ENCODE assay signal across 14 mouse cellular contexts in genomic region chr6:34623290-34623689, GRCm38 (mm10). TPM values are rescaled to one million over a fixed set of nuclear protein-coding genes. Genes with fewer than 3 reads are reported as not detected.
DNase-seq lines count a peak whose midpoint lies in the region; ATAC-seq and TF ChIP-seq lines count a peak whose summit lies in the region.
"Had no signal": no experiment of that assay in that cellular context is flagged by ENCODE, and none has a peak within 500 bp of the region (broad histone marks: within the 10 kb centered on the region; RNA-seq: fewer than 3 reads in every experiment).

No protein-coding gene starts in this region.

- H3K4me3 ChIP-seq in gastrocnemius, adult 2 months, result no peak overlapping the region
- H3K4me3 ChIP-seq in intestine, embryonic 14.5 days (ENCODE audit: low read depth, low read length), result no peak overlapping the region
- H3K4me3 ChIP-seq in intestine, embryonic 15.5 days (replicated peaks), result no peak overlapping the region
- no peak overlapping the region for H3K4me3 ChIP-seq in lung, postnatal 0 days (ENCODE audit: low read depth, low read length)
- no peak overlapping the region for H3K4me3 ChIP-seq in midbrain, embryonic 13.5 days (replicated peaks)
- H3K4me3 ChIP-seq: liver, embryonic 13.5 days; neural tube, embryonic 12.5 days; stomach, embryonic 15.5 days had no signal

- H3K9me3 ChIP-seq in intestine, embryonic 14.5 days (ENCODE audit: control insufficient read depth, low read length), result no peaks in the 10 kb centered on the region
- no peaks in the 10 kb centered on the region for H3K9me3 ChIP-seq in intestine, embryonic 15.5 days
- H3K9me3 ChIP-seq in lung, postnatal 0 days (ENCODE audit: low read length), result no peaks in the 10 kb centered on the region
- H3K9me3 ChIP-seq in midbrain, embryonic 13.5 days, result no peaks in the 10 kb centered on the region
- H3K9me3 ChIP-seq: liver, embryonic 13.5 days; neural tube, embryonic 12.5 days; stomach, embryonic 15.5 days had no signal

- intact Hi-C loops in gastrocnemius, adult 2 months (cut with DNase I), result no loop called here
- intact Hi-C loops in gastrocnemius, postnatal 14 days (cut with DNase I; ENCODE audit: low total_unique reads), result no loop called here

- TF ChIP-seq EP300 in lung, postnatal 0 days (IDR thresholded peaks at IDR 0.05), result no peak

- no peak overlapping the region for H3K4me2 ChIP-seq in intestine, embryonic 14.5 days (ENCODE audit: low read length)
- H3K4me2 ChIP-seq in intestine, embryonic 15.5 days (replicated peaks), result no peak overlapping the region
- no peak overlapping the region for H3K4me2 ChIP-seq in lung, postnatal 0 days (replicated peaks; ENCODE audit: low read depth, low read length)
- H3K4me2 ChIP-seq in midbrain, embryonic 13.5 days (replicated peaks), result no peak overlapping the region
- H3K4me2 ChIP-seq: liver, embryonic 13.5 days; neural tube, embryonic 12.5 days; stomach, embryonic 15.5 days had no signal

- no peak overlapping the region for H3K9ac ChIP-seq in intestine, embryonic 14.5 days (ENCODE audit: low read length)
- no peak overlapping the region for H3K9ac ChIP-seq in intestine, embryonic 15.5 days
- no peak overlapping the region for H3K9ac ChIP-seq in lung, postnatal 0 days (replicated peaks; ENCODE audit: low read depth)
- no peak overlapping the region for H3K9ac ChIP-seq in midbrain, embryonic 13.5 days (replicated peaks)
- H3K9ac ChIP-seq: liver, embryonic 13.5 days; neural tube, embryonic 12.5 days; stomach, embryonic 15.5 days had no signal

- no peak for DNase-seq in gastrocnemius, adult 2 months
- DNase-seq in gastrocnemius, postnatal 14 days, result no peak
- peak; percentile 31 for DNase-seq in intestine, embryonic 14.5 days (ENCODE audit: low spot score)
- DNase-seq in lung, postnatal 0 days (ENCODE audit: low spot score), result peak; percentile 35
- DNase-seq in lung, adult 18-20 months, result no peak
- no peak for DNase-seq in gastrocnemius, postnatal 25 days
- DNase-seq: cerebellum, adult 18-20 months; liver, embryonic 13.5 days; thymus, postnatal 25 days had no signal

- TF ChIP-seq CTCF in gastrocnemius, adult 2 months (IDR thresholded peaks at IDR 0.05), result no peak
- TF ChIP-seq CTCF in lung, postnatal 0 days (IDR thresholded peaks at IDR 0.05), result no peak

- H3K4me1 ChIP-seq in intestine, embryonic 14.5 days (replicated peaks; ENCODE audit: control insufficient read depth, insufficient read depth, low read length), result peaks cover 17% of the 10 kb centered on the region; the same call in 1 of the 2 replicates
- 0 out of 2 replicates have a peak, but pooled peaks cover 5% of the 10 kb centered on the region for H3K4me1 ChIP-seq in intestine, embryonic 15.5 days (replicated peaks)
- H3K4me1 ChIP-seq in lung, postnatal 0 days (ENCODE audit: insufficient read depth, low read depth, low read length), result peaks cover 7% of the 10 kb centered on the region
- no peaks in the 10 kb centered on the region for H3K4me1 ChIP-seq in midbrain, embryonic 13.5 days (replicated peaks)
- H3K4me1 ChIP-seq: neural tube, embryonic 12.5 days; stomach, embryonic 15.5 days had no signal

- no peak for ATAC-seq in intestine, embryonic 14.5 days (replicated peaks; ENCODE audit: low FRiP score, low TSS enrichment, low read depth)
- ATAC-seq in intestine, embryonic 15.5 days, result no peak
- ATAC-seq in lung, postnatal 0 days, result no peak
- ATAC-seq in midbrain, embryonic 13.5 days, result no peak
- ATAC-seq: intestine, embryonic 16.5 days had no signal

- peak overlapping the region; percentile 21 for H3K27ac ChIP-seq in gastrocnemius, adult 2 months
- H3K27ac ChIP-seq in intestine, embryonic 14.5 days (ENCODE audit: low read depth), result no peak overlapping the region
- no peak overlapping the region for H3K27ac ChIP-seq in intestine, embryonic 15.5 days
- H3K27ac ChIP-seq in lung, postnatal 0 days (ENCODE audit: low read length), result no peak overlapping the region
- no peak overlapping the region for H3K27ac ChIP-seq in midbrain, embryonic 13.5 days
- H3K27ac ChIP-seq: liver, embryonic 13.5 days; neural tube, embryonic 12.5 days; stomach, embryonic 15.5 days had no signal

- no peaks in the 10 kb centered on the region for H3K27me3 ChIP-seq in intestine, embryonic 14.5 days (replicated peaks; ENCODE audit: control insufficient read depth, insufficient read depth, low read length)
- no peaks in the 10 kb centered on the region for H3K27me3 ChIP-seq in intestine, embryonic 15.5 days (replicated peaks)
- H3K27me3 ChIP-seq in lung, postnatal 0 days (replicated peaks; ENCODE audit: insufficient read depth, low read length), result no peaks in the 10 kb centered on the region
- H3K27me3 ChIP-seq in midbrain, embryonic 13.5 days, result no peaks in the 10 kb centered on the region
- H3K27me3 ChIP-seq: liver, embryonic 13.5 days; neural tube, embryonic 12.5 days; stomach, embryonic 15.5 days had no signal

- 67% methylated on average over 7 of the region's 7 CpGs for WGBS in intestine, embryonic 14.5 days
- WGBS in intestine, embryonic 15.5 days, result 69% methylated on average over 7 of the region's 7 CpGs
- WGBS in lung, postnatal 0 days, result 48% methylated on average over 7 of the region's 7 CpGs
- 48% methylated on average over 7 of the region's 7 CpGs for WGBS in midbrain, embryonic 13.5 days

- H3K36me3 ChIP-seq in intestine, embryonic 14.5 days (ENCODE audit: control insufficient read depth, insufficient read depth, low read length), result no peaks in the 10 kb centered on the region
- H3K36me3 ChIP-seq in intestine, embryonic 15.5 days, result no peaks in the 10 kb centered on the region
- H3K36me3 ChIP-seq in lung, postnatal 0 days (ENCODE audit: insufficient read depth, low read length), result no peaks in the 10 kb centered on the region
- H3K36me3 ChIP-seq in midbrain, embryonic 13.5 days, result no peaks in the 10 kb centered on the region
- H3K36me3 ChIP-seq: liver, embryonic 13.5 days; neural tube, embryonic 12.5 days; stomach, embryonic 15.5 days had no signal

RNA-seq across cellular contexts. Expression of gene Cald1, which starts 25.0 kb away (rescaled TPM):
- 10 to 100 TPM; 23.9 to 39.9 TPM for total RNA-seq in gastrocnemius, adult 2 months (2021)
- 10 to 100 TPM; 51.7 to 53.7 TPM for total RNA-seq in gastrocnemius, postnatal 14 days (2021)
- polyA plus RNA-seq in intestine, embryonic 14.5 days (2014; fragmentation: Nextera tagmentation; extraction: Ambion mirVana), result 309 and 368 TPM in 2 replicates
- polyA plus RNA-seq in intestine, embryonic 15.5 days (2015; fragmentation: Nextera tagmentation; extraction: Ambion mirVana), result 338 and 366 TPM in 2 replicates
- polyA plus RNA-seq in lung, postnatal 0 days (2015; fragmentation: Nextera tagmentation; extraction: Ambion mirVana), result 249 and 273 TPM in 2 replicates
- polyA plus RNA-seq in midbrain, embryonic 13.5 days (2015; fragmentation: Nextera tagmentation; extraction: Ambion mirVana), result 78.9 and 83.7 TPM in 2 replicates
- total RNA-seq in gastrocnemius, postnatal 25 days (2021), result 10 to 100 TPM; 33.2 to 40.8 TPM

Comparison
In these comparisons a context has a peak if more than half of its experiments do, and no peak if none do; other contexts are left out.
1. DNase-seq: peak in intestine, embryonic 14.5 days (single experiment) and lung, postnatal 0 days (single experiment); none in gastrocnemius, adult 2 months (single experiment), gastrocnemius, postnatal 14 days (single experiment), lung, adult 18-20 months (0 of 2) and gastrocnemius, postnatal 25 days (single experiment).